Mouse (Mus musculus) liver, embryonic 15.5 days (tissue): ENCODE data around the gene Fcf1. TPM values are rescaled to one million over a fixed set of nuclear protein-coding genes. Genes with fewer than 3 reads are reported as not detected.

Experiments used
- ATAC-seq: fragments of 200-750 bp; cut with Nextera tagmentation; 2 replicates; pipeline ENCODE4 v1.8.0; 2017; ENCODE audit warnings: moderate number of reproducible peaks, mild to moderate bottlenecking, moderate library complexity; ENCODE audit not compliant: insufficient read depth
- H3K27ac ChIP-seq: fragments of 300-500 bp; sonication (generic); replicated peaks from 2 replicates; pipeline ENCODE4 v1.5.1; 2015; ENCODE audit warnings: mild to moderate bottlenecking, inconsistent platforms
- H3K27me3 ChIP-seq: fragments of 300-500 bp; sonication (generic); 2 replicates; pipeline ENCODE4 v1.6.1; 2015; ENCODE audit warnings: mild to moderate bottlenecking, inconsistent platforms
- H3K36me3 ChIP-seq: fragments of 300-500 bp; sonication (generic); replicated peaks from 2 replicates; pipeline ENCODE4 v1.6.1; 2015; ENCODE audit warnings: moderate library complexity, mild to moderate bottlenecking, inconsistent platforms
- H3K4me1 ChIP-seq: fragments of 300-500 bp; sonication (generic); replicated peaks from 2 replicates; pipeline ENCODE4 v1.6.1; 2015; ENCODE audit warnings: inconsistent platforms
- H3K4me2 ChIP-seq: fragments of 300-500 bp; sonication (generic); 2 replicates; pipeline ENCODE4 v1.6.1; 2015; ENCODE audit warnings: moderate library complexity, mild to moderate bottlenecking, inconsistent platforms
- H3K4me3 ChIP-seq: fragments of 300-500 bp; sonication (generic); replicated peaks from 2 replicates; pipeline ENCODE4 v1.5.1; 2015; ENCODE audit warnings: mild to moderate bottlenecking, inconsistent platforms
- H3K9ac ChIP-seq: fragments of 300-500 bp; sonication (generic); 2 replicates; pipeline ENCODE4 v1.6.1; 2015; ENCODE audit warnings: moderate library complexity, mild to moderate bottlenecking, inconsistent platforms
- H3K9me3 ChIP-seq: fragments of 300-500 bp; sonication (generic); replicated peaks from 2 replicates; pipeline ENCODE4 v1.6.1; 2016; ENCODE audit warnings: inconsistent platforms
- WGBS: fragments of 180-500 bp; shearing (Covaris S2); methylation state at CpG from one replicate; pipeline ENCODE4 v1.1.7; 2015; ENCODE audit warnings: mixed read lengths; ENCODE audit not compliant: insufficient replicate concordance; 5-methylcytosine and 5-hydroxymethylcytosine counted together
- polyA plus RNA-seq: library from polyadenylated mRNA; unstranded; fragments of >200 nt; fragmentation: Nextera tagmentation; extraction: Ambion mirVana; gene quantifications from 2 replicates; pipeline ENCODE4 v1.2.1, GENCODE M21; 2015

The Fcf1 gene
- polyA plus RNA-seq, 1 experiment from 2014 or later: 79.8 TPM

DNA sequence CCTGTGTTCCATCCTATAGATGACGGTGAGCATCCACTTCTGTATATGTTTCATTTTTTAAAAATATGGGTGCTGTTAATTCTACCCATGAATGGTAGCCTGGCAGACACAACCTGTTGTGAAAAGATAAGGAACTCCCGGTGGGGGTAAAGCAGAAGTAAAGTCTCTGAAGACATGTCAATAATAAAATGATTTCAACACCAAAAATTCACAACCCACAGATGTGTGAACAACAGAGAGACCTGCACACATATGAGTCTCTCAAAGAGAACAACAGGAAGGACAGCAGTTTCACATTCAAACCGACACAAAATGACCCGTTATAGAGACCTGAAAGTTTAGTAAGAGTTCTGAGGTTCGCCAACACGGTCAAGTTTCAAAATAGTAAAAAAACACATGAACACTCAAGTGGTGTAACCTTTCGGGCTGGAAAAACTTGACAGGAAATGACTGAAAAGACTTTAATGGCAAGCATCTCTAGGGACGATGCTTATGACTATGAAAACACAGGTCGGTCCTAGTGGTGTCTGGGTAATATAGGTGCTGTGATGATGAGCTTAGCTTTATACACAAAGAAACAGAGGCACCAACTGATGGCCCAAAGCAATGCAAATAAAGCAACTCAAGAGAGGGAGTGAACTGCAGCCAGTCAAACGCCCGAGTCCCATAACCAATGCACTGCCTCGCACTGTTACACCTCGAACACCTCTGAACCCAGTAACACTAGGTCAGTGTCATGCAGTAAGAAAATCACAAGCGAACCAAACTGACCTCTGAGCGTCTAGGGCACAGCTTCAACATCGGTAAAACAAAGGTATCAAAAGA, 1.7 kb upstream of the Fcf1 start:
- H3K27ac ChIP-seq: peak overlapping the region; percentile 87
- H3K4me2 ChIP-seq: peak overlapping the region; percentile 71
- H3K9me3 ChIP-seq: no peaks in the 10 kb centered on the region
- 33% methylated on average over 16 of the region's 16 CpGs for WGBS
- H3K4me1 ChIP-seq: peaks cover 44% of the 10 kb centered on the region
- ATAC-seq: peak; percentile 68
- no peaks in the 10 kb centered on the region for H3K27me3 ChIP-seq
- H3K36me3 ChIP-seq: peaks cover 31% of the 10 kb centered on the region
- peak overlapping the region; percentile 90 for H3K4me3 ChIP-seq
- peak overlapping the region; percentile 87 for H3K9ac ChIP-seq

GRCm38 (mm10) chr12:84969656-84970427, 855 bp upstream of the Fcf1 start:
- peak overlapping the region; percentile 71 for H3K4me2 ChIP-seq
- no peaks in the 10 kb centered on the region for H3K9me3 ChIP-seq
- H3K4me1 ChIP-seq: peaks cover 37% of the 10 kb centered on the region
- 12% methylated on average over 15 of the region's 15 CpGs for WGBS
- peak overlapping the region; percentile 87 for H3K9ac ChIP-seq
- no peaks in the 10 kb centered on the region for H3K27me3 ChIP-seq
- H3K36me3 ChIP-seq: peaks cover 31% of the 10 kb centered on the region
- peak overlapping the region; percentile 87 for H3K27ac ChIP-seq
- peak overlapping the region; percentile 90 for H3K4me3 ChIP-seq
- 0 out of 2 replicates have a peak, but pooled peaks have one; percentile 5 for ATAC-seq

DNA sequence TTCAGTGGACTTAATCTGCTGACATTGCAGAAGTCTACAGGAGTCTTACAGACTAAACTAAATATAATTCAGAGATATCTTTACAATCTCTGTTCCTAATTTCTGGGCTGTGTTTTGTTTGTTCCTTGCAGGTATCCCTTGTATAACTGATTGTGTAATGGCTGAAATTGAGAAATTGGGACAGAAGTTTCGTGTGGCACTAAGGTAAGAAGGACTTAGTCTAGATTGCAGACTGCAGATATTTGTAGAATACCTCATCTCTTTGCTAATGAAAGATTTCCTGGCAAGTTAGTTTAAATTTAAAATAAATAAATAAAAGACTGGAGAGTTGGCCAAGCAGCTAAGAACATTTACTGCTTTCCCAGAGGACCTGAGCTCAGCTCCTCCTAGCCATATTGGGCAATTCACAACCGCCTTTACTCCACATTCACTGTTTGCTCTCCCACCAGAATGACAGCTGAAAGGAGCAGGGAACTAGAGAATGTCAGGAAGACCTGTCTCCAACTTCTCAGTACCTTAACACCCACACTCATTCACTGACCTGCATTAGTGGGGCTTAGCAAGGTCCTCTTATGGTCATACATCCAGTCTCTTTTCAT, 8.7 kb downstream of the Fcf1 start:
- H3K9ac ChIP-seq: no peak overlapping the region
- H3K9me3 ChIP-seq: no peaks in the 10 kb centered on the region
- H3K27me3 ChIP-seq: no peaks in the 10 kb centered on the region
- H3K36me3 ChIP-seq: peaks cover 89% of the 10 kb centered on the region
- no peak overlapping the region for H3K4me3 ChIP-seq
- no peak overlapping the region for H3K4me2 ChIP-seq
- 76% methylated on average over 2 of the region's 2 CpGs for WGBS
- no peak overlapping the region for H3K27ac ChIP-seq
- no peaks in the 10 kb centered on the region for H3K4me1 ChIP-seq
- no peak for ATAC-seq

GRCm38 (mm10) chr12:84989456-84989855, 18.8 kb downstream of the Fcf1 start:
- no peak overlapping the region for H3K27ac ChIP-seq
- H3K27me3 ChIP-seq: peaks cover 22% of the 10 kb centered on the region
- H3K4me3 ChIP-seq: no peak overlapping the region
- H3K4me2 ChIP-seq: no peak overlapping the region
- 57% methylated on average over 4 of the region's 4 CpGs for WGBS
- no peak overlapping the region for H3K9ac ChIP-seq
- no peak for ATAC-seq
- no peaks in the 10 kb centered on the region for H3K9me3 ChIP-seq
- peaks cover 4% of the 10 kb centered on the region; the same call in 1 of the 2 replicates for H3K36me3 ChIP-seq
- peaks cover 7% of the 10 kb centered on the region for H3K4me1 ChIP-seq

DNA sequence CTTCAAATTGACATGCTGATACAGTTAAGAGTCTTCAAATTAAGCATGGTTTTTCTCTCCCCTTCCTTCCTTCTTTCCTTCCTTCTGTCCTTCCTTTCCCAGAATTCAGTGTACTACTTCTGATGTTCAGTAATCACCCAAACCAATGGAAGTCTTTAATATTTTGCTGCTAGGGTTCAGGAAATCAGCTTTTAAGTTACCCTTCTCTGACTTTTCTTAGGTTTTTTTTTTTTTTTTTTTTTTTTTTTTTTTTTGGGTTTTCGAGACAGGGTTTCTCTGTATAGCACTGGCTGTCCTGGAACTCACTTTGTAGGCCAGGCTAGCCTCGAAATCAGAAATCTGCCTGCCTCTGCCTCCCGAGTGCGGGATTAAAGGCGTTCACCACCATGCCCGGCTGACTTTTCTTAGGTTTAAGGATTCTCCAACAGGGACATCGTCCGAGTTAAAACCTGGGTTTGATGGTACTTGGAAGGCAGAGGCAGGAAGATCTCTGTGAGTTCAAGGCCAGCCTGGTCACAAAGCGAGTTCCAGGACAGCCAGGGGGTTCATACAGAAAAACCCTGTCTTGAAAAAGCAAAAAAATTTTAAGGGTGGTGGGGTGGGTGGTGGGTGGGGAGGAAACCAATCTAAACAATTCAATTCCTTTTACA, 24.5 kb downstream of the Fcf1 start:
- Histone ChIP-seq H3K9me3 (no peaks in the 10 kb centered on the region), H3K9ac (no peak overlapping the region), H3K4me1 (peaks cover 48% of the 10 kb centered on the region), H3K4me2 (peak overlapping the region; percentile 91), H3K27me3 (peaks cover 12% of the 10 kb centered on the region), H3K27ac (0 out of 2 replicates have a peak overlapping the region, but pooled peaks have one; percentile 2), H3K4me3 (peak overlapping the region; percentile 93), H3K36me3 (peaks cover 8% of the 10 kb centered on the region; the same call in 1 of the 2 replicates)
- ATAC-seq: no peak
- WGBS: 83% methylated on average over 9 of the region's 9 CpGs

DNA sequence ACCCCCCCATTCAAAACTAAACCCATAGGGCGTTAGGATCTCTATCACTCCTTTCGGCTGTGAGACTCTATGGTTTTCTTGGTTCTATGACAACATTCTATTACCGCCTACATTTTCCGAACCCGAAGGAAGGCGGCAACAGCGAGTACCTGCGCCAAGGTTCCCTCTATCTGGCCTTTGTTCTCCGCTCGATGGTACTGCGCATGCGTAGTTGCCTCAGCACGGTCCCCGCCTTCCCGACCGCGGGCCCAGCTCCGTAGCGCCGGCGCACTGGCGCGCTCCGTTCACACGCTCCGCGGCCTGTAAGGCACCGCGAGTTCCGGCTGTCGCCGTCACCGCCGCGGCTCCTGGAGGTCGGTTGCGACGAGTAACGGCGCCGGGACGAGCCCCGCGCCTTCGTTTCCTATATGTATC, 25.4 kb downstream of the Fcf1 start, which contains the start of gene Ylpm1:
Gene Ylpm1, plus strand, starts transcription at position 239 of the 414 bp plus-strand sequence.
- peaks cover 48% of the 10 kb centered on the region for H3K4me1 ChIP-seq
- ATAC-seq: peak; percentile 97
- 0 out of 2 replicates have a peak, but pooled peaks cover 5% of the 10 kb centered on the region for H3K27me3 ChIP-seq
- peak within 1 kb of the TSS; percentile 94 for H3K9ac ChIP-seq
- peaks cover 8% of the 10 kb centered on the region; the same call in 1 of the 2 replicates for H3K36me3 ChIP-seq
- peak within 1 kb of the TSS; percentile 89 for H3K27ac ChIP-seq
- H3K4me2 ChIP-seq: peak within 1 kb of the TSS; percentile 91
- under 1% methylated on average over 45 of the region's 45 CpGs for WGBS
- peak within 1 kb of the TSS; percentile 93 for H3K4me3 ChIP-seq
- H3K9me3 ChIP-seq: no peaks in the 10 kb centered on the region

GRCm38 (mm10) chr12:84996501-84997398, 26.1 kb downstream of the Fcf1 start:
- 1% methylated on average over 44 of the region's 44 CpGs for WGBS
- 0 out of 2 replicates have a peak, but pooled peaks cover under 1% of the 10 kb centered on the region for H3K27me3 ChIP-seq
- H3K36me3 ChIP-seq: peaks cover 8% of the 10 kb centered on the region; the same call in 1 of the 2 replicates
- H3K9me3 ChIP-seq: no peaks in the 10 kb centered on the region
- H3K9ac ChIP-seq: peak overlapping the region; percentile 94
- ATAC-seq: peak; percentile 72
- H3K4me1 ChIP-seq: peaks cover 48% of the 10 kb centered on the region
- peak overlapping the region; percentile 89 for H3K27ac ChIP-seq
- peak overlapping the region; percentile 91 for H3K4me2 ChIP-seq
- H3K4me3 ChIP-seq: peak overlapping the region; percentile 93

- Histone ChIP-seq H3K4me1 (peaks cover 43% of the 10 kb centered on the region), H3K27ac (0 out of 2 replicates have a peak overlapping the region, but pooled peaks have one; percentile 45), H3K9ac (no peak overlapping the region), H3K9me3 (no peaks in the 10 kb centered on the region), H3K4me2 (peak overlapping the region; percentile 91), H3K27me3 (no peaks in the 10 kb centered on the region), H3K4me3 (peak overlapping the region; percentile 93; the same call in 1 of the 2 replicates), H3K36me3 (peaks cover 22% of the 10 kb centered on the region)
- no peak for ATAC-seq
Observed at GRCm38 (mm10) chr12:84999053-84999452, 28.4 kb downstream of the Fcf1 start.

DNA sequence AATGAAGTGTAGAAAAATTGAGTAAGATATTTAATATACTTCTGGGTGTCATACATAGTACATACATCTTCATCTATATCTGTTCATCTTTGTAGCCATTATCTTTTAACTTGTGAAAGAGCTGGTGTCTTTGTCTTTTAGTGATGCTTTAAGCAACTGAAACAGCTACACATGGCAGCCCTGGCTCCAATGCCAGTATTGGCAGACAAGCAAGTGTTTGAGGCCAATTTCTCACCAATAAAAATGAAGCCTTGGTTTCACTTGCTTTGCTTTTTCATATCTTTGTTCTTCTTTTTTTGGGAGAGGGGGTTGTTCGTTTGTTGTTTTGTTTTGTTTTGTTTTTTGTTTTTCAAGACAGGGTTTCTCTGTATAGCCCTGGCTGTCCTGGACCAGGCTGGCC, 35.5 kb downstream of the Fcf1 start:
- H3K9ac ChIP-seq: no peak overlapping the region
- ATAC-seq: no peak
- H3K9me3 ChIP-seq: no peaks in the 10 kb centered on the region
- H3K4me2 ChIP-seq: no peak overlapping the region
- 69% methylated on average over 1 of the region's 1 CpGs for WGBS
- no peak overlapping the region for H3K27ac ChIP-seq
- peaks cover 23% of the 10 kb centered on the region for H3K36me3 ChIP-seq
- H3K4me1 ChIP-seq: peaks cover 13% of the 10 kb centered on the region; the same call in 1 of the 2 replicates
- H3K4me3 ChIP-seq: no peak overlapping the region
- H3K27me3 ChIP-seq: no peaks in the 10 kb centered on the region

DNA sequence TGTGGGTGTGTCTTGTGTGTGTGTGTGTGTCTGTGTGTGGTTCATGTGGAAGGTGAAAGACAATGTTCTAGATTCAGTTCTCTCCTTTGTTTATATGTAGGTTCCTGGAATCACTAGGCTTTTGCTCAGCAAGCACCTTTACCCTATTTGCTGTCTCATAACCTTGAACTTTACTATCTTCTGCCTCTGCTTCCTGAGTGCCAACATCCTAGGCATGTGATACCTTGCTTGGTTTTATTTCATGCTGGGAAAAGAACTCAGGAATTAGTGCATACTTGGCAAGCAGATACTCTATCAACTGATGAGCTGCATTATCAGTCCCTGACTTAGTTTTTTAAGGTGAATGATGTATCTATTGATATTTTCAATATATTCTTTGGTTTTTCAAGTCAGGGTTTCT, 36.3 kb downstream of the Fcf1 start:
- H3K27ac ChIP-seq: no peak overlapping the region
- no peaks in the 10 kb centered on the region for H3K9me3 ChIP-seq
- no peak overlapping the region for H3K9ac ChIP-seq
- ATAC-seq: no peak
- H3K36me3 ChIP-seq: peaks cover 29% of the 10 kb centered on the region
- H3K4me2 ChIP-seq: no peak overlapping the region
- H3K4me3 ChIP-seq: no peak overlapping the region
- no peaks in the 10 kb centered on the region for H3K27me3 ChIP-seq
- peaks cover 16% of the 10 kb centered on the region for H3K4me1 ChIP-seq
